Mouse (Mus musculus) kidney, postnatal 10 days (tissue): ENCODE results near the gene Polr3h.
A peak's percentile ranks its signal among the peaks of the same experiment; 100 is the strongest.

Experiments used
- DNase-seq: peaks from one replicate; pipeline ENCODE4 v3.0.0; 2021; ENCODE audit warnings: mixed read lengths

Polr3h gene

GRCm38 (mm10) chr15:81943176-81943749 is 17.2 kb upstream of the Polr3h start:
- DNase-seq: no peak

GRCm38 (mm10) chr15:81941010-81941409 is 15.0 kb upstream of the Polr3h start:
- DNase-seq: no peak

- DNase-seq: no peak
These were observed 14.2 kb upstream of the Polr3h start for GRCm38 (mm10) chr15:81940219-81940618.

GRCm38 (mm10) chr15:81939774-81940173 is 13.7 kb upstream of the Polr3h start:
- DNase-seq: no peak

GRCm38 (mm10) chr15:81939157-81939715 is 13.2 kb upstream of the Polr3h start:
- no peak for DNase-seq

- peak; percentile 68 for DNase-seq
These were observed 12.2 kb upstream of the Polr3h start for GRCm38 (mm10) chr15:81938246-81938645.

- peak; percentile 62 for DNase-seq
These were observed 11.3 kb upstream of the Polr3h start for GRCm38 (mm10) chr15:81937098-81937972.

GRCm38 (mm10) chr15:81936679-81937078 is 10.6 kb upstream of the Polr3h start, which contains the start of gene Csdc2:
Csdc2 (plus strand) TSS chr15:81936759.
- peak; percentile 80 for DNase-seq

- no peak for DNase-seq
These were observed 10.0 kb upstream of the Polr3h start for GRCm38 (mm10) chr15:81935869-81936637.

- no peak for DNase-seq
These were observed 7.9 kb upstream of the Polr3h start for GRCm38 (mm10) chr15:81933986-81934385.

- peak; percentile 80 for DNase-seq
These were observed 7.0 kb upstream of the Polr3h start for GRCm38 (mm10) chr15:81932951-81933470.

- DNase-seq: peak; percentile 90
These were observed 2.2 kb upstream of the Polr3h start for GRCm38 (mm10) chr15:81928277-81928676.

- peak; percentile 85 for DNase-seq
These were observed 1.7 kb upstream of the Polr3h start for GRCm38 (mm10) chr15:81927741-81928140.

GRCm38 (mm10) chr15:81926446-81926822 is 394 bp upstream of the Polr3h start:
- DNase-seq: no peak

- DNase-seq: no peak
These were observed 1.1 kb downstream of the Polr3h start for GRCm38 (mm10) chr15:81924933-81925332.

GRCm38 (mm10) chr15:81921255-81921654 is 4.8 kb downstream of the Polr3h start:
- no peak for DNase-seq

GRCm38 (mm10) chr15:81920546-81921217 is 5.4 kb downstream of the Polr3h start:
- no peak for DNase-seq

GRCm38 (mm10) chr15:81919062-81919461 is 7.0 kb downstream of the Polr3h start:
- no peak for DNase-seq

GRCm38 (mm10) chr15:81917621-81918463 is 8.2 kb downstream of the Polr3h start:
- peak; percentile 88 for DNase-seq

- no peak for DNase-seq
These were observed 8.8 kb downstream of the Polr3h start for GRCm38 (mm10) chr15:81917201-81917600.

GRCm38 (mm10) chr15:81915663-81916062 is 10.4 kb downstream of the Polr3h start:
- no peak for DNase-seq
